Mouse (Mus musculus): ENCODE measurements around the gene Aup1. TPM values are rescaled to one million over a fixed set of nuclear protein-coding genes. Genes with fewer than 3 reads are reported as not detected.

The Aup1 gene
- total RNA-seq, 1 experiment = 152 TPM

DNA sequence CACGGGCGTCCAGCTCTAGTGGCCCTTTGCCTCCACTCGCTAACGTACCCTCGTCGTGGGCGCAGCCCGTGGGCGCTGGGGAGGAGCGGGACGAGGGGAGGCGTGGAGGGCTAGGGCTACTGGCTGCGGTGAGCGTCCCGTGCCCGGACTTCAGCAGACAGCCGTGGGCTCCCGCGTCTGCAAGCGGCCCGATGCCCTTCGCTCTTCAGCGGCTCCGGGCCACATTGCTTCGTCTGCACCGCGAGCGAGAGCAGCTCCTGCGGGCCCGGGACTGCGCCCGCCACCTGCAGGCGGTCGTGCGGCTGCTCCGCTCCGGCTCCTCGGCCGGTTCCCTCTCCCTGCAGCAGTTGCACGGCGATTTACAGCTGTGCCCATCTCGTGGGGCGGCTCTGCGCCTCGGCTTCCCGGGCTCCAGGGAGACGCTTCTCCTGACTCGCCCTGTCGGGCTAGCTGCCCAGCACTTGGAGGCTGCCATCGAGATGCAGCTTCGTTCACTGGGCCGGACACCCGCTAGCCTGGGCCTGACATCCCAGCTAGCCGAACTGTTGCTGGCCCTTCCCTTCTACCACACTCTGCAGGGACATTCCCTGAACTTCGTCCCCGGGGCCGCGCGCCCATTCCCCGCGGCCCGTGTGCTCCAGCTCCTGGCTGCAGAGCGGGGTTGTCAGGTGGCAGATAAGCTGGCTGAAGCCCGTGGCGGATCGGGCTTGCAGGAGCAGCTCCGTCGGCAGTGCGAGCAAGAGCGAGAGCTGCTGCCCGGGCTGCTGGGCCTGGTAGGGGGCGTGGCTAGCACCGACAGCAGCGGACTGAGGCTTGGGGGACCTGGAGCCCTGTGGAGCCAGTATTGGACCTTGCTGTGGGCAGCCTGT, 47.6 kb downstream of the Aup1 start:
- no peak for TF ChIP-seq HCFC1 (IDR thresholded peaks at IDR 0.05; ENCODE audit: borderline replicate concordance, insufficient read depth, low read length)
- no peak for TF ChIP-seq MAFK (IDR thresholded peaks at IDR 0.05; ENCODE audit: insufficient read depth, low read depth, low read length)
- TF ChIP-seq ZC3H11A (IDR thresholded peaks at IDR 0.05; ENCODE audit: borderline replicate concordance, low read depth, low read length) = no peak
- no peak for TF ChIP-seq CHD2 (IDR thresholded peaks at IDR 0.05; ENCODE audit: low read depth, low read length)
- no peak for TF ChIP-seq ZNF384 (IDR thresholded peaks at IDR 0.05; ENCODE audit: low read depth, low read length)
- DNase-seq (ENCODE audit: low read depth, low spot score) = no peak
- Histone ChIP-seq H3K4me3 (ENCODE audit: insufficient read depth in 1 of 2, low read depth in 1 of 2, low read length in 2 of 2, poor library complexity in 1 of 2, severe bottlenecking in 1 of 2) (peak overlapping the region; percentile 79 to 83), H3K36me3 (ENCODE audit: control insufficient read depth, insufficient read depth, low read length, poor library complexity, severe bottlenecking) (no peaks in the 10 kb centered on the region), H3K4me1 (ENCODE audit: control insufficient read depth in 2 of 2, insufficient read depth in 2 of 2, low read length in 2 of 2, poor library complexity in 1 of 2) (no peaks in the 10 kb centered on the region), H3K9ac (ENCODE audit: insufficient read depth, low read depth, low read length, poor library complexity, severe bottlenecking) (peak overlapping the region; percentile 76), H3K9me3 (ENCODE audit: control insufficient read depth, insufficient read depth, low read depth, low read length) (no peaks in the 10 kb centered on the region), H3K27ac (ENCODE audit: insufficient read depth, low read depth, low read length, poor library complexity, severe bottlenecking) (no peak overlapping the region)
- in situ Hi-C loops (cut with MboI; ENCODE audit: low sequenced_read_pairs in 2 of 2, unreplicated experiment in 2 of 2) = no loop called here

- no peak for TF ChIP-seq MAFK (IDR thresholded peaks at IDR 0.05; ENCODE audit: insufficient read depth, low read depth, low read length)
- no peak for TF ChIP-seq HCFC1 (IDR thresholded peaks at IDR 0.05; ENCODE audit: borderline replicate concordance, insufficient read depth, low read length)
- TF ChIP-seq CHD2 (IDR thresholded peaks at IDR 0.05; ENCODE audit: low read depth, low read length) = no peak
- no peak for TF ChIP-seq ZC3H11A (IDR thresholded peaks at IDR 0.05; ENCODE audit: borderline replicate concordance, low read depth, low read length)
- no peak for TF ChIP-seq ZNF384 (IDR thresholded peaks at IDR 0.05; ENCODE audit: low read depth, low read length)
- DNase-seq (ENCODE audit: low read depth, low spot score) = no peak
- no peaks in the 10 kb centered on the region for H3K36me3 ChIP-seq (ENCODE audit: control insufficient read depth, insufficient read depth, low read length, poor library complexity, severe bottlenecking)
- H3K27ac ChIP-seq (ENCODE audit: insufficient read depth, low read depth, low read length, poor library complexity, severe bottlenecking) = no peak overlapping the region
- 0 out of 4 replicates have a peak, but pooled peaks cover 0 to 3% of the 10 kb centered on the region in 2 experiments for H3K4me1 ChIP-seq (ENCODE audit: control insufficient read depth in 2 of 2, insufficient read depth in 2 of 2, low read length in 2 of 2, poor library complexity in 1 of 2)
- no peak overlapping the region for H3K9ac ChIP-seq (ENCODE audit: insufficient read depth, low read depth, low read length, poor library complexity, severe bottlenecking)
- H3K9me3 ChIP-seq (ENCODE audit: control insufficient read depth, insufficient read depth, low read depth, low read length) = no peaks in the 10 kb centered on the region
- in situ Hi-C loops (cut with MboI; ENCODE audit: low sequenced_read_pairs in 2 of 2, unreplicated experiment in 2 of 2) = no loop called here
- no peak overlapping the region for H3K4me3 ChIP-seq (ENCODE audit: insufficient read depth in 1 of 2, low read depth in 1 of 2, low read length in 2 of 2, poor library complexity in 1 of 2, severe bottlenecking in 1 of 2)
Observed at GRCm38 (mm10) chr6:83103130-83103650, 48.9 kb downstream of the Aup1 start.

GRCm38 (mm10) chr6:83104158-83104557, 49.8 kb downstream of the Aup1 start:
- DNase-seq (ENCODE audit: low read depth, low spot score) = no peak
- H3K36me3 ChIP-seq (ENCODE audit: control insufficient read depth, insufficient read depth, low read length, poor library complexity, severe bottlenecking) = no peaks in the 10 kb centered on the region
- 0 out of 4 replicates have a peak, but pooled peaks cover 0 to 3% of the 10 kb centered on the region in 2 experiments for H3K4me1 ChIP-seq (ENCODE audit: control insufficient read depth in 2 of 2, insufficient read depth in 2 of 2, low read length in 2 of 2, poor library complexity in 1 of 2)
- H3K9me3 ChIP-seq (ENCODE audit: control insufficient read depth, insufficient read depth, low read depth, low read length) = no peaks in the 10 kb centered on the region
- TF ChIP-seq MAFK (IDR thresholded peaks at IDR 0.05; ENCODE audit: insufficient read depth, low read depth, low read length) = no peak
- no peak overlapping the region for H3K9ac ChIP-seq (ENCODE audit: insufficient read depth, low read depth, low read length, poor library complexity, severe bottlenecking)
- in situ Hi-C loops (cut with MboI; ENCODE audit: low sequenced_read_pairs in 2 of 2, unreplicated experiment in 2 of 2) = no loop called here
- no peak overlapping the region for H3K4me3 ChIP-seq (ENCODE audit: insufficient read depth in 1 of 2, low read depth in 1 of 2, low read length in 2 of 2, poor library complexity in 1 of 2, severe bottlenecking in 1 of 2)
- no peak overlapping the region for H3K27ac ChIP-seq (ENCODE audit: insufficient read depth, low read depth, low read length, poor library complexity, severe bottlenecking)

Other genes starting within 250 kb of the Aup1 start
- 2.3 and 3.5 TPM in 2 replicates for gene Sema4f, start 114.8 kb upstream of the Aup1 start, total RNA-seq (2012; rRNA removed)
- gene M1ap, start 107.6 kb upstream of the Aup1 start, total RNA-seq (2012; rRNA removed) = 5.7 and 6.8 TPM in 2 replicates
- 8.5 and 14.9 TPM in 2 replicates for gene Dok1, start 21.1 kb upstream of the Aup1 start, total RNA-seq (2012; rRNA removed)
- 2.3 and 3.4 TPM in 2 replicates for gene Loxl3, start 20.3 kb upstream of the Aup1 start, total RNA-seq (2012; rRNA removed)
- gene Htra2, start 752 bp downstream of the Aup1 start, total RNA-seq (2012; rRNA removed) = 66.8 and 80.3 TPM in 2 replicates
- gene Dqx1, start 3.3 kb downstream of the Aup1 start, total RNA-seq (2012; rRNA removed) = 3.7 and 5.6 TPM in 2 replicates
- 0.58 TPM in 1 of 2 replicates, not detected in the other for gene Tlx2, start 15.8 kb downstream of the Aup1 start, total RNA-seq (2012; rRNA removed)
- 12.7 and 14.7 TPM in 2 replicates for gene Pcgf1, start 23.3 kb downstream of the Aup1 start, total RNA-seq (2012; rRNA removed)
- gene Lbx2, start 31.8 kb downstream of the Aup1 start, total RNA-seq (2012; rRNA removed) = 0.42 and 0.62 TPM in 2 replicates
- gene Ccdc142, start 47.1 kb downstream of the Aup1 start, total RNA-seq (2012; rRNA removed) = 4.6 and 4.7 TPM in 2 replicates
- gene Gm42688, start 47.1 kb downstream of the Aup1 start, total RNA-seq (2012; rRNA removed) = 1.3 and 1.8 TPM in 2 replicates
- gene Mrpl53, start 54.5 kb downstream of the Aup1 start, total RNA-seq (2012; rRNA removed) = 50.5 and 53.9 TPM in 2 replicates
- gene Mogs, start 61.0 kb downstream of the Aup1 start, total RNA-seq (2012; rRNA removed) = 42.3 and 92.6 TPM in 2 replicates
- 47.5 and 63.8 TPM in 2 replicates for gene Wbp1, start 67.0 kb downstream of the Aup1 start, total RNA-seq (2012; rRNA removed)
- gene Ino80b, start 70.9 kb downstream of the Aup1 start, total RNA-seq (2012; rRNA removed) = 19.2 and 21.2 TPM in 2 replicates
- 20.0 and 32.4 TPM in 2 replicates for gene Rtkn, start 80.9 kb downstream of the Aup1 start, total RNA-seq (2012; rRNA removed)
- 3.7 and 4.3 TPM in 2 replicates for gene Wdr54, start 101.9 kb downstream of the Aup1 start, total RNA-seq (2012; rRNA removed)
- gene 1700003E16Rik, start 101.9 kb downstream of the Aup1 start, total RNA-seq (2012; rRNA removed) = 0.31 and 0.53 TPM in 2 replicates
- gene Dctn1, start 111.4 kb downstream of the Aup1 start, total RNA-seq (2012; rRNA removed) = 40.6 and 41.7 TPM in 2 replicates
- gene Slc4a5, start 165.3 kb downstream of the Aup1 start, total RNA-seq (2012; rRNA removed) = 100 and 104 TPM in 2 replicates